Mouse (Mus musculus) liver, postnatal 0 days (tissue): ENCODE results near the gene Gm2663.

Source experiments
- CTCF ChIP-seq: sonication (generic); IDR thresholded peaks from 2 replicates; pipeline ENCODE4 v1.5.1; 2016; ENCODE audit warnings: antibody characterized with exemption, low read depth
- EP300 ChIP-seq: IDR thresholded peaks from 2 replicates; pipeline ENCODE4 v1.6.1; 2016; ENCODE audit warnings: antibody characterized with exemption, low read depth, mild to moderate bottlenecking

DNA sequence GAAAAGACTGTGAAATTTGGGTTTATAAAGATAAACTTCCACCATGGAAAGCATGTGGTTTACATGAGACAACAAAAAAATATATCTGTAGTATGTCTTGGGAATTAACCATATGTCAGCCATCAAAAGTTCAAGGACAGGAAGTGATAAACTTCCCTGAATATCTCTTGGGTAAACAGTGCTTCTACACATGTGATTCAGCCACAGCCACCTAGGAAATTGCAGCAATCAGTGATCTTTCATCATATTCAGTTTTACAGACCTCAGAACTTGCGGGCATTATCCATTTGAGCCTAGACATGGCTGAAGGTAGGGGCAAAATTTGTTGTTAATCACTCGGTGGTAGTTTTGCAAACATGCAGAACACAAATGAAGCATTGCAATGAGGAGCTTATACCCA lies 19.4 kb upstream of the Gm2663 start:
- TF ChIP-seq CTCF = no peak
- no peak for TF ChIP-seq EP300
